Mouse (Mus musculus) testis, adult 2 months (tissue): ENCODE results near the gene Gnai3.

ENCODE experiments used
- CTCF ChIP-seq: fragments of 200-500 bp; IDR thresholded peaks from 2 replicates; pipeline ENCODE4 v1.5.1; 2012; ENCODE audit warnings: low read depth, mild to moderate bottlenecking, inconsistent platforms, low read length, moderate library complexity; ENCODE audit not compliant: control insufficient read depth, insufficient read depth, insufficient replicate concordance
- POLR2A ChIP-seq: fragments of 200-500 bp; IDR thresholded peaks from 2 replicates; pipeline ENCODE4 v1.6.1; 2012; ENCODE audit warnings: low read depth, mild to moderate bottlenecking, inconsistent platforms, low read length, moderate library complexity; ENCODE audit not compliant: control insufficient read depth

- TF ChIP-seq CTCF (no peak), POLR2A (no peak)
These were observed 81.3 kb downstream of the Gnai3 start for GRCm38 (mm10) chr3:108064672-108065071.
